In genomic region chr16:75899885-75900620, GRCm38 (mm10) we compare ENCODE assay signal across 13 mouse cellular contexts.
"Had no signal": no experiment of that assay in that cellular context is flagged by ENCODE, and none has a peak within 500 bp of the region (broad histone marks: within the 10 kb centered on the region; RNA-seq: fewer than 3 reads in every experiment).

No protein-coding gene starts in this region.

- H3K36me3 ChIP-seq: limb, embryonic 12.5 days; liver, embryonic 13.5 days; lung, embryonic 15.5 days; neural tube, embryonic 12.5 days had no signal

- H3K9me3 ChIP-seq: limb, embryonic 12.5 days; liver, embryonic 13.5 days; lung, embryonic 15.5 days; neural tube, embryonic 12.5 days had no signal

- H3K27ac ChIP-seq: layer of hippocampus, adult 2 months; limb, embryonic 12.5 days; liver, embryonic 13.5 days; lung, embryonic 15.5 days; macrophage; neural tube, embryonic 12.5 days had no signal

- H3K9ac ChIP-seq: limb, embryonic 12.5 days; liver, embryonic 13.5 days; liver, postnatal 0 days; lung, embryonic 15.5 days; neural tube, embryonic 12.5 days had no signal

- H3K27me3 ChIP-seq: limb, embryonic 12.5 days; liver, embryonic 13.5 days; lung, embryonic 15.5 days; neural tube, embryonic 12.5 days had no signal

- H3K4me1 ChIP-seq: limb, embryonic 12.5 days; lung, embryonic 15.5 days; neural tube, embryonic 12.5 days had no signal

- H3K4me2 ChIP-seq: limb, embryonic 12.5 days; liver, embryonic 13.5 days; lung, embryonic 15.5 days; neural tube, embryonic 12.5 days had no signal

- ATAC-seq: liver, postnatal 0 days had no signal

- H3K4me3 ChIP-seq: layer of hippocampus, adult 2 months; limb, embryonic 12.5 days; liver, embryonic 13.5 days; lung, embryonic 15.5 days; neural tube, embryonic 12.5 days had no signal

- DNase-seq: kidney, postnatal 10 days; kidney, postnatal 4 days; liver; liver, embryonic 13.5 days; liver, postnatal 0 days; lung, postnatal 14 days; midbrain, embryonic 14.5 days; thymus, postnatal 14 days had no signal
